Mouse (Mus musculus): Measurements from ENCODE around the gene Rock2. TPM values are rescaled to one million over a fixed set of nuclear protein-coding genes. Genes with fewer than 3 reads are reported as not detected.

Rock2 gene
- polyA plus RNA-seq, 2 experiments = 18.2 to 18.3 TPM

- ATAC-seq (ENCODE audit: low FRiP score, low read depth) (peak; percentile 54), DNase-seq (ENCODE audit: low spot score) (no peak)
- 44% methylated on average over 16 of the region's 16 CpGs for WGBS
Observed at GRCm38 (mm10) chr12:16850431-16851375, 44.0 kb upstream of the Rock2 start.

GRCm38 (mm10) chr12:16853431-16854165 is 41.1 kb upstream of the Rock2 start:
- no peak overlapping the region for H3K27ac ChIP-seq (replicated peaks; ENCODE audit: low read depth, low read length)
- DNase-seq (ENCODE audit: low spot score) = no peak

More at GRCm38 (mm10) chr12:16850431-16851375, 44.0 kb upstream of the Rock2 start:
- Histone ChIP-seq H3K27me3 (ENCODE audit: control insufficient read depth, insufficient read depth, low read length) (no peaks in the 10 kb centered on the region), H3K36me3 (ENCODE audit: control insufficient read depth, insufficient read depth, low read length) (no peaks in the 10 kb centered on the region), H3K9me3 (ENCODE audit: control insufficient read depth, low read length) (no peaks in the 10 kb centered on the region), H3K4me1 (ENCODE audit: control insufficient read depth, insufficient read depth, low read length) (peaks cover 5% of the 10 kb centered on the region; the same call in 1 of the 2 replicates), H3K4me3 (replicated peaks; ENCODE audit: low read length) (no peak overlapping the region), H3K4me2 (replicated peaks; ENCODE audit: low read depth, low read length, severe bottlenecking) (no peak overlapping the region), H3K27ac (replicated peaks; ENCODE audit: low read depth, low read length) (no peak overlapping the region), H3K9ac (ENCODE audit: low read depth, low read length, severe bottlenecking) (no peak overlapping the region)
- TF ChIP-seq POLR2A (IDR thresholded peaks at IDR 0.05; ENCODE audit: borderline replicate concordance, extremely low read depth, insufficient read depth, insufficient read length) = no peak

GRCm38 (mm10) chr12:16855632-16856305 is 38.9 kb upstream of the Rock2 start:
- H3K4me3 ChIP-seq (replicated peaks; ENCODE audit: low read length) = no peak overlapping the region
- H3K4me2 ChIP-seq (replicated peaks; ENCODE audit: low read depth, low read length, severe bottlenecking) = no peak overlapping the region
- no peak for DNase-seq (ENCODE audit: low spot score)

More at GRCm38 (mm10) chr12:16853431-16854165, 41.1 kb upstream of the Rock2 start:
- 83% methylated on average over 11 of the region's 11 CpGs for WGBS
- Histone ChIP-seq H3K4me2 (replicated peaks; ENCODE audit: low read depth, low read length, severe bottlenecking) (no peak overlapping the region), H3K36me3 (ENCODE audit: control insufficient read depth, insufficient read depth, low read length) (no peaks in the 10 kb centered on the region), H3K9ac (ENCODE audit: low read depth, low read length, severe bottlenecking) (no peak overlapping the region), H3K9me3 (ENCODE audit: control insufficient read depth, low read length) (no peaks in the 10 kb centered on the region), H3K4me1 (ENCODE audit: control insufficient read depth, insufficient read depth, low read length) (peaks cover 5% of the 10 kb centered on the region; the same call in 1 of the 2 replicates), H3K4me3 (replicated peaks; ENCODE audit: low read length) (no peak overlapping the region), H3K27me3 (ENCODE audit: control insufficient read depth, insufficient read depth, low read length) (no peaks in the 10 kb centered on the region)
- TF ChIP-seq POLR2A (IDR thresholded peaks at IDR 0.05; ENCODE audit: borderline replicate concordance, extremely low read depth, insufficient read depth, insufficient read length) = no peak
- no peak for ATAC-seq (ENCODE audit: low FRiP score, low read depth)

GRCm38 (mm10) chr12:16856306-16856679 is 38.4 kb upstream of the Rock2 start:
- no peak for TF ChIP-seq POLR2A (IDR thresholded peaks at IDR 0.05; ENCODE audit: borderline replicate concordance, extremely low read depth, insufficient read depth, insufficient read length)
- H3K9ac ChIP-seq (ENCODE audit: low read depth, low read length, severe bottlenecking) = no peak overlapping the region
- H3K4me1 ChIP-seq (ENCODE audit: control insufficient read depth, insufficient read depth, low read length) = no peaks in the 10 kb centered on the region
- no peaks in the 10 kb centered on the region for H3K27me3 ChIP-seq (ENCODE audit: control insufficient read depth, insufficient read depth, low read length)
- H3K4me2 ChIP-seq (replicated peaks; ENCODE audit: low read depth, low read length, severe bottlenecking) = no peak overlapping the region
- WGBS = 50% methylated on average over 2 of the region's 2 CpGs
- no peaks in the 10 kb centered on the region for H3K9me3 ChIP-seq (ENCODE audit: control insufficient read depth, low read length)
- H3K36me3 ChIP-seq (ENCODE audit: control insufficient read depth, insufficient read depth, low read length) = no peaks in the 10 kb centered on the region
- no peak for ATAC-seq (ENCODE audit: low FRiP score, low read depth)
- no peak for DNase-seq (ENCODE audit: low spot score)
- no peak overlapping the region for H3K27ac ChIP-seq (replicated peaks; ENCODE audit: low read depth, low read length)
- no peak overlapping the region for H3K4me3 ChIP-seq (replicated peaks; ENCODE audit: low read length)

More at GRCm38 (mm10) chr12:16855632-16856305, 38.9 kb upstream of the Rock2 start:
- no peak for TF ChIP-seq POLR2A (IDR thresholded peaks at IDR 0.05; ENCODE audit: borderline replicate concordance, extremely low read depth, insufficient read depth, insufficient read length)
- H3K9me3 ChIP-seq (ENCODE audit: control insufficient read depth, low read length) = no peaks in the 10 kb centered on the region
- WGBS = 23% methylated on average over 6 of the region's 6 CpGs
- H3K9ac ChIP-seq (ENCODE audit: low read depth, low read length, severe bottlenecking) = no peak overlapping the region
- H3K4me1 ChIP-seq (ENCODE audit: control insufficient read depth, insufficient read depth, low read length) = peaks cover under 1% of the 10 kb centered on the region; the same call in 1 of the 2 replicates
- no peak overlapping the region for H3K27ac ChIP-seq (replicated peaks; ENCODE audit: low read depth, low read length)
- peak; percentile 55; the same call in 1 of the 2 replicates for ATAC-seq (ENCODE audit: low FRiP score, low read depth)
- no peaks in the 10 kb centered on the region for H3K36me3 ChIP-seq (ENCODE audit: control insufficient read depth, insufficient read depth, low read length)
- H3K27me3 ChIP-seq (ENCODE audit: control insufficient read depth, insufficient read depth, low read length) = no peaks in the 10 kb centered on the region

- DNase-seq (ENCODE audit: low spot score) = no peak
- Histone ChIP-seq H3K4me1 (ENCODE audit: control insufficient read depth, insufficient read depth, low read length) (no peaks in the 10 kb centered on the region), H3K36me3 (ENCODE audit: control insufficient read depth, insufficient read depth, low read length) (no peaks in the 10 kb centered on the region), H3K4me3 (replicated peaks; ENCODE audit: low read length) (no peak overlapping the region), H3K27ac (replicated peaks; ENCODE audit: low read depth, low read length) (no peak overlapping the region), H3K9me3 (ENCODE audit: control insufficient read depth, low read length) (no peaks in the 10 kb centered on the region), H3K4me2 (replicated peaks; ENCODE audit: low read depth, low read length, severe bottlenecking) (no peak overlapping the region), H3K9ac (ENCODE audit: low read depth, low read length, severe bottlenecking) (no peak overlapping the region), H3K27me3 (ENCODE audit: control insufficient read depth, insufficient read depth, low read length) (no peaks in the 10 kb centered on the region)
- ATAC-seq (ENCODE audit: low FRiP score, low read depth) = no peak
- TF ChIP-seq POLR2A (IDR thresholded peaks at IDR 0.05; ENCODE audit: borderline replicate concordance, extremely low read depth, insufficient read depth, insufficient read length) = no peak
- WGBS = 81% methylated on average over 4 of the region's 4 CpGs
Observed at GRCm38 (mm10) chr12:16858081-16858480, 36.6 kb upstream of the Rock2 start.
